Mouse (Mus musculus) neural tube, embryonic 11.5 days (tissue): Measurements from ENCODE around the gene Coro1b. TPM values are rescaled to one million over a fixed set of nuclear protein-coding genes. Genes with fewer than 3 reads are reported as not detected.

Experiments
- ATAC-seq: fragments of 200-750 bp; cut with Nextera tagmentation; 2 replicates; pipeline ENCODE4 v1.8.0; 2017; ENCODE audit warnings: moderate number of reproducible peaks, mild to moderate bottlenecking, moderate TSS enrichment, moderate library complexity; ENCODE audit not compliant: insufficient read depth, low FRiP score, low TSS enrichment
- DNase-seq: peaks from one replicate; pipeline ENCODE4 v3.0.0-alpha.2; 2015; ENCODE audit warnings: low spot score
- H3K27ac ChIP-seq: fragments of 300-500 bp; sonication (generic); 2 replicates; pipeline ENCODE4 v1.5.1; 2014; ENCODE audit warnings: low read depth, mild to moderate bottlenecking, low read length
- H3K27me3 ChIP-seq: fragments of 300-500 bp; sonication (generic); 2 replicates; pipeline ENCODE4 v1.6.1; 2014; ENCODE audit warnings: mild to moderate bottlenecking, low read length, mixed read lengths; ENCODE audit not compliant: control insufficient read depth, insufficient read depth
- H3K36me3 ChIP-seq: fragments of 300-500 bp; sonication (generic); 2 replicates; pipeline ENCODE4 v1.6.1; 2014; ENCODE audit warnings: mild to moderate bottlenecking, low read length, moderate library complexity, mixed read lengths; ENCODE audit not compliant: control insufficient read depth, insufficient read depth
- H3K4me1 ChIP-seq: fragments of 300-500 bp; sonication (generic); 2 replicates; pipeline ENCODE4 v1.6.1; 2014; ENCODE audit warnings: low read length, mixed read lengths; ENCODE audit not compliant: control insufficient read depth, insufficient read depth
- H3K4me2 ChIP-seq: fragments of 300-500 bp; sonication (generic); 2 replicates; pipeline ENCODE4 v1.6.1; 2014; ENCODE audit warnings: low read depth, mild to moderate bottlenecking, moderate library complexity
- H3K4me3 ChIP-seq: fragments of 300-500 bp; sonication (generic); 2 replicates; pipeline ENCODE4 v1.5.1; 2014; ENCODE audit warnings: low read depth, low read length
- H3K9ac ChIP-seq: fragments of 300-500 bp; sonication (generic); 2 replicates; pipeline ENCODE4 v1.6.1; 2014; ENCODE audit warnings: mild to moderate bottlenecking, low read length
- H3K9me3 ChIP-seq: fragments of 300-500 bp; sonication (generic); 2 replicates; pipeline ENCODE4 v1.6.1; 2016; ENCODE audit warnings: low read length; ENCODE audit not compliant: control insufficient read depth
- WGBS: fragments of 180-500 bp; shearing (Covaris S2); extraction: QIAGEN DNeasy Blood & Tissue Kit; methylation state at CpG from one replicate; pipeline ENCODE4 v1.1.7; 2014; 5-methylcytosine and 5-hydroxymethylcytosine counted together
- polyA plus RNA-seq: library from polyadenylated mRNA; unstranded; fragments of >200 nt; fragmentation: Nextera tagmentation; extraction: Ambion mirVana; gene quantifications from 2 replicates; pipeline ENCODE4 v1.2.1, GENCODE M21; 2014

The Coro1b gene
- polyA plus RNA-seq, 1 experiment from 2014 or later, result 128 TPM

GRCm38 (mm10) chr19:4155223-4156072 is 7.0 kb downstream of the Coro1b start:
- H3K4me3 ChIP-seq, result no peak overlapping the region
- H3K4me1 ChIP-seq, result no peaks in the 10 kb centered on the region
- 0 out of 2 replicates have a peak overlapping the region, but pooled peaks have one; percentile 14 for H3K9ac ChIP-seq
- H3K27ac ChIP-seq, result no peak overlapping the region
- peaks cover 19% of the 10 kb centered on the region for H3K36me3 ChIP-seq
- WGBS, result 75% methylated on average over 6 of the region's 6 CpGs
- H3K27me3 ChIP-seq, result no peaks in the 10 kb centered on the region
- DNase-seq (no peak), ATAC-seq (no peak)
- H3K4me2 ChIP-seq, result no peak overlapping the region
- no peaks in the 10 kb centered on the region for H3K9me3 ChIP-seq

GRCm38 (mm10) chr19:4156073-4156579 is 7.7 kb downstream of the Coro1b start:
- no peak overlapping the region for H3K4me2 ChIP-seq
- H3K27me3 ChIP-seq, result no peaks in the 10 kb centered on the region
- H3K27ac ChIP-seq, result no peak overlapping the region
- 0 out of 2 replicates have a peak overlapping the region, but pooled peaks have one; percentile 14 for H3K9ac ChIP-seq
- H3K9me3 ChIP-seq, result no peaks in the 10 kb centered on the region
- H3K36me3 ChIP-seq, result peaks cover 18% of the 10 kb centered on the region
- no peak for DNase-seq
- H3K4me3 ChIP-seq, result no peak overlapping the region
- 79% methylated on average over 20 of the region's 20 CpGs for WGBS
- no peak for ATAC-seq
- no peaks in the 10 kb centered on the region for H3K4me1 ChIP-seq

- Histone ChIP-seq H3K27ac (no peak overlapping the region), H3K36me3 (peaks cover 16% of the 10 kb centered on the region), H3K27me3 (no peaks in the 10 kb centered on the region), H3K9me3 (no peaks in the 10 kb centered on the region), H3K4me3 (no peak overlapping the region), H3K4me1 (no peaks in the 10 kb centered on the region), H3K9ac (no peak overlapping the region; the same call in 1 of the 2 replicates), H3K4me2 (no peak overlapping the region)
- ATAC-seq (no peak), DNase-seq (no peak)
- 94% methylated on average over 12 of the region's 12 CpGs for WGBS
Measured at GRCm38 (mm10) chr19:4156771-4157170, 8.4 kb downstream of the Coro1b start.

GRCm38 (mm10) chr19:4159049-4159448 is 10.6 kb downstream of the Coro1b start:
- WGBS, result 92% methylated on average over 8 of the region's 8 CpGs
- ATAC-seq, result no peak

GRCm38 (mm10) chr19:4162646-4163542 is 14.5 kb downstream of the Coro1b start, which contains the start of gene Rps6kb2:
TSS of gene Rps6kb2 (minus strand) at chr19:4163354.
- H3K4me2 ChIP-seq, result peak within 1 kb of the TSS; percentile 79
- H3K27me3 ChIP-seq, result no peaks in the 10 kb centered on the region
- peak within 1 kb of the TSS; percentile 54; the same call in 1 of the 2 replicates for H3K27ac ChIP-seq
- H3K4me1 ChIP-seq, result peaks cover 7% of the 10 kb centered on the region
- H3K9ac ChIP-seq, result peak within 1 kb of the TSS; percentile 71
- DNase-seq (peak; percentile 95), ATAC-seq (peak; percentile 84)
- peak within 1 kb of the TSS; percentile 71 for H3K4me3 ChIP-seq
- no peaks in the 10 kb centered on the region for H3K9me3 ChIP-seq
- WGBS, result 7% methylated on average over 42 of the region's 42 CpGs
- H3K36me3 ChIP-seq, result peaks cover 7% of the 10 kb centered on the region; the same call in 1 of the 2 replicates

More at GRCm38 (mm10) chr19:4159049-4159448, 10.6 kb downstream of the Coro1b start:
- Histone ChIP-seq H3K4me1 (peaks cover 7% of the 10 kb centered on the region), H3K27ac (no peak overlapping the region), H3K4me3 (no peak overlapping the region), H3K36me3 (peaks cover 16% of the 10 kb centered on the region), H3K9ac (no peak overlapping the region), H3K27me3 (no peaks in the 10 kb centered on the region), H3K4me2 (no peak overlapping the region), H3K9me3 (no peaks in the 10 kb centered on the region)
- no peak for DNase-seq

- Histone ChIP-seq H3K4me3 (peak overlapping the region; percentile 71), H3K36me3 (0 out of 2 replicates have a peak, but pooled peaks cover 5% of the 10 kb centered on the region), H3K4me2 (peak overlapping the region; percentile 79), H3K27ac (peak overlapping the region; percentile 54; the same call in 1 of the 2 replicates), H3K4me1 (peaks cover 7% of the 10 kb centered on the region), H3K9ac (peak overlapping the region; percentile 71), H3K9me3 (no peaks in the 10 kb centered on the region), H3K27me3 (no peaks in the 10 kb centered on the region)
- 39% methylated on average over 4 of the region's 4 CpGs for WGBS
- DNase-seq (no peak), ATAC-seq (no peak)
Measured at GRCm38 (mm10) chr19:4163543-4163887, 15.1 kb downstream of the Coro1b start.

GRCm38 (mm10) chr19:4164100-4164499 is 15.7 kb downstream of the Coro1b start:
- H3K4me3 ChIP-seq, result no peak overlapping the region
- 0 out of 2 replicates have a peak, but pooled peaks cover 3% of the 10 kb centered on the region for H3K36me3 ChIP-seq
- DNase-seq, result no peak
- no peak for ATAC-seq
- 79% methylated on average over 3 of the region's 3 CpGs for WGBS
- H3K27me3 ChIP-seq, result no peaks in the 10 kb centered on the region
- H3K4me2 ChIP-seq, result no peak overlapping the region
- peaks cover 7% of the 10 kb centered on the region for H3K4me1 ChIP-seq
- no peak overlapping the region for H3K9ac ChIP-seq
- no peak overlapping the region for H3K27ac ChIP-seq
- no peaks in the 10 kb centered on the region for H3K9me3 ChIP-seq

- no peaks in the 10 kb centered on the region for H3K27me3 ChIP-seq
- no peak overlapping the region for H3K27ac ChIP-seq
- H3K36me3 ChIP-seq, result no peaks in the 10 kb centered on the region
- DNase-seq (no peak), ATAC-seq (no peak)
- no peak overlapping the region for H3K4me2 ChIP-seq
- WGBS, result 79% methylated on average over 2 of the region's 2 CpGs
- no peak overlapping the region for H3K9ac ChIP-seq
- H3K4me3 ChIP-seq, result no peak overlapping the region
- peaks cover 8% of the 10 kb centered on the region for H3K4me1 ChIP-seq
- H3K9me3 ChIP-seq, result no peaks in the 10 kb centered on the region
Measured at GRCm38 (mm10) chr19:4164721-4165120, 16.3 kb downstream of the Coro1b start.
